Mouse (Mus musculus): ENCODE results near the gene Tspoap1.

GRCm38 (mm10) chr11:87802621-87803020, 42.3 kb downstream of the Tspoap1 start:
- peak; percentile 67 for TF ChIP-seq CTCF (IDR thresholded peaks at IDR 0.05; ENCODE audit: low read depth)
- TF ChIP-seq EP300 (IDR thresholded peaks at IDR 0.05; ENCODE audit: low read depth), result no peak
